Mouse (Mus musculus): Measurements from ENCODE around the gene Fgfr2. TPM values are rescaled to one million over a fixed set of nuclear protein-coding genes. Genes with fewer than 3 reads are reported as not detected.

Fgfr2 gene
- total RNA-seq, 2 experiments from 2014 or later: 1.5 to 1.7 TPM

- intact Hi-C loops (cut with DNase I): no loop called here
- DNase-seq: no peak
Measured at GRCm38 (mm10) chr7:132903796-132904195, 219.4 kb downstream of the Fgfr2 start.

- peak in 1 of 2 experiments; percentile 27 for DNase-seq
- intact Hi-C loops (cut with DNase I): no loop called here
Measured at GRCm38 (mm10) chr7:132900826-132901531, 222.2 kb downstream of the Fgfr2 start.

GRCm38 (mm10) chr7:132898234-132898633, 224.9 kb downstream of the Fgfr2 start:
- no peak for DNase-seq
- intact Hi-C loops (cut with DNase I): loop anchor here (5.0 kb wide), 2 partner anchors 121 to 241 kb away; no protein-coding TSS in a partner anchor

- intact Hi-C loops (cut with DNase I): loop anchor here (5.0 kb wide), 2 partner anchors 120 to 240 kb away; no protein-coding TSS in a partner anchor
- no peak for DNase-seq
Measured at GRCm38 (mm10) chr7:132897258-132897657, 225.9 kb downstream of the Fgfr2 start.

- DNase-seq: no peak
- intact Hi-C loops (cut with DNase I): loop anchor here (5.0 kb wide), 2 partner anchors 119 to 239 kb away; no protein-coding TSS in a partner anchor
Measured at GRCm38 (mm10) chr7:132896206-132896815, 226.8 kb downstream of the Fgfr2 start.

GRCm38 (mm10) chr7:132894841-132895555, 228.2 kb downstream of the Fgfr2 start:
- no peak for DNase-seq
- intact Hi-C loops (cut with DNase I): loop anchor here (5.0 kb wide), 2 partner anchors 118 to 238 kb away; no protein-coding TSS in a partner anchor

GRCm38 (mm10) chr7:132893336-132893735, 229.8 kb downstream of the Fgfr2 start:
- DNase-seq: no peak
- intact Hi-C loops (cut with DNase I): no loop called here

GRCm38 (mm10) chr7:132892806-132893205, 230.3 kb downstream of the Fgfr2 start:
- intact Hi-C loops (cut with DNase I): no loop called here
- no peak for DNase-seq

GRCm38 (mm10) chr7:132892311-132892661, 230.9 kb downstream of the Fgfr2 start:
- DNase-seq: no peak
- intact Hi-C loops (cut with DNase I): no loop called here

GRCm38 (mm10) chr7:132891561-132892310, 231.4 kb downstream of the Fgfr2 start:
- DNase-seq: no peak
- intact Hi-C loops (cut with DNase I): no loop called here

GRCm38 (mm10) chr7:132890201-132890600, 232.9 kb downstream of the Fgfr2 start:
- DNase-seq: no peak
- intact Hi-C loops (cut with DNase I): no loop called here

- intact Hi-C loops (cut with DNase I): no loop called here
- DNase-seq: no peak
Measured at GRCm38 (mm10) chr7:132889691-132890090, 233.5 kb downstream of the Fgfr2 start.

GRCm38 (mm10) chr7:132888518-132889249, 234.5 kb downstream of the Fgfr2 start:
- intact Hi-C loops (cut with DNase I): no loop called here
- DNase-seq: no peak

GRCm38 (mm10) chr7:132888052-132888451, 235.1 kb downstream of the Fgfr2 start:
- intact Hi-C loops (cut with DNase I): no loop called here
- no peak for DNase-seq

GRCm38 (mm10) chr7:132887019-132887804, 235.9 kb downstream of the Fgfr2 start:
- intact Hi-C loops (cut with DNase I): no loop called here

GRCm38 (mm10) chr7:132884031-132884430, 239.1 kb downstream of the Fgfr2 start:
- DNase-seq: no peak
- intact Hi-C loops (cut with DNase I): loop anchor here (5.0 kb wide), 1 partner anchor 118 kb away; no protein-coding TSS in a partner anchor

More at GRCm38 (mm10) chr7:132887019-132887804, 235.9 kb downstream of the Fgfr2 start:
- DNase-seq: no peak

- intact Hi-C loops (cut with DNase I): loop anchor here (2.0 to 5.0 kb wide), 2 partner anchors 120 to 226 kb away; no protein-coding TSS in a partner anchor
- no peak for DNase-seq
Measured at GRCm38 (mm10) chr7:132882343-132882742, 240.8 kb downstream of the Fgfr2 start.

GRCm38 (mm10) chr7:132880276-132880675, 242.9 kb downstream of the Fgfr2 start:
- intact Hi-C loops (cut with DNase I): loop anchor here (5.0 kb wide), 1 partner anchor 122 kb away; no protein-coding TSS in a partner anchor
- no peak for DNase-seq
